Mouse (Mus musculus) lung, postnatal 10 days (tissue): ENCODE measurements around the gene Myo3b.
A peak's percentile ranks its signal among the peaks of the same experiment; 100 is the strongest.

Source experiments
- DNase-seq: peaks from one replicate; pipeline ENCODE4 v3.0.0; 2021

Gene Myo3b

GRCm38 (mm10) chr2:70066338-70067022, 27.6 kb downstream of the Myo3b start:
- no peak for DNase-seq

GRCm38 (mm10) chr2:70069861-70070260, 30.9 kb downstream of the Myo3b start:
- DNase-seq: no peak

- DNase-seq: no peak
Measured at GRCm38 (mm10) chr2:70083444-70084020, 44.6 kb downstream of the Myo3b start.

- no peak for DNase-seq
Measured at GRCm38 (mm10) chr2:70091261-70091660, 52.3 kb downstream of the Myo3b start.

- DNase-seq: no peak
Measured at GRCm38 (mm10) chr2:70091801-70092522, 53.0 kb downstream of the Myo3b start.

- no peak for DNase-seq
Measured at GRCm38 (mm10) chr2:70092665-70093064, 53.7 kb downstream of the Myo3b start.

- no peak for DNase-seq
Measured at GRCm38 (mm10) chr2:70094446-70094845, 55.5 kb downstream of the Myo3b start.

GRCm38 (mm10) chr2:70097229-70098095, 58.5 kb downstream of the Myo3b start:
- no peak for DNase-seq

GRCm38 (mm10) chr2:70099459-70099858, 60.5 kb downstream of the Myo3b start:
- DNase-seq: no peak

GRCm38 (mm10) chr2:70105286-70106030, 66.5 kb downstream of the Myo3b start:
- DNase-seq: no peak

GRCm38 (mm10) chr2:70109010-70109409, 70.1 kb downstream of the Myo3b start:
- no peak for DNase-seq

GRCm38 (mm10) chr2:70113798-70114782, 75.2 kb downstream of the Myo3b start:
- DNase-seq: no peak

GRCm38 (mm10) chr2:70118376-70119264, 79.7 kb downstream of the Myo3b start:
- DNase-seq: no peak

GRCm38 (mm10) chr2:70119265-70119663, 80.3 kb downstream of the Myo3b start:
- DNase-seq: no peak

- no peak for DNase-seq
Measured at GRCm38 (mm10) chr2:70126330-70126729, 87.4 kb downstream of the Myo3b start.

- peak; percentile 83 for DNase-seq
Measured at GRCm38 (mm10) chr2:70126783-70127182, 87.9 kb downstream of the Myo3b start.

- no peak for DNase-seq
Measured at GRCm38 (mm10) chr2:70127351-70128148, 88.6 kb downstream of the Myo3b start.

- peak; percentile 18 for DNase-seq
Measured at GRCm38 (mm10) chr2:70128590-70128989, 89.7 kb downstream of the Myo3b start.

- no peak for DNase-seq
Measured at GRCm38 (mm10) chr2:70129566-70129965, 90.6 kb downstream of the Myo3b start.
